Mouse (Mus musculus) skeletal muscle tissue, adult 2 months (tissue): ENCODE measurements around the gene Rps6.
A peak's percentile ranks its signal among the peaks of the same experiment; 100 is the strongest.
"Not testable (repeated sequence)": the region's sequence is repeated elsewhere in the genome, so short reads cannot be mapped to it uniquely, and the experiment has no call there.

ENCODE experiments used
- DNase-seq: peaks from one replicate; pipeline ENCODE4 v3.0.0-alpha.2; 2012; ENCODE audit warnings: low read depth, low spot score

Gene Rps6

GRCm38 (mm10) chr4:86852018-86852417 lies 5.2 kb downstream of the Rps6 start:
- DNase-seq = no peak

- DNase-seq = no peak
These were observed 5.9 kb downstream of the Rps6 start for GRCm38 (mm10) chr4:86851331-86851730.

- no peak for DNase-seq
These were observed 10.0 kb downstream of the Rps6 start for GRCm38 (mm10) chr4:86847246-86847645.

- DNase-seq = no peak
These were observed 11.8 kb downstream of the Rps6 start for GRCm38 (mm10) chr4:86845384-86845783.

- DNase-seq = not testable (repeated sequence)
These were observed 16.1 kb downstream of the Rps6 start for GRCm38 (mm10) chr4:86841141-86841540.

- no peak for DNase-seq
These were observed 25.3 kb downstream of the Rps6 start for GRCm38 (mm10) chr4:86831896-86832295.

GRCm38 (mm10) chr4:86825143-86825542 lies 32.1 kb downstream of the Rps6 start:
- no peak for DNase-seq

- peak; percentile 13 for DNase-seq
These were observed 34.0 kb downstream of the Rps6 start for GRCm38 (mm10) chr4:86823169-86823568.

GRCm38 (mm10) chr4:86814850-86815249 lies 42.4 kb downstream of the Rps6 start:
- DNase-seq = no peak

GRCm38 (mm10) chr4:86810604-86811003 lies 46.6 kb downstream of the Rps6 start:
- DNase-seq = no peak
